Mouse (Mus musculus): ENCODE data around the gene St8sia4.
"Not testable (repeated sequence)": the region's sequence is repeated elsewhere in the genome, so short reads cannot be mapped to it uniquely, and the experiment has no call there.

St8sia4 gene

GRCm38 (mm10) chr1:95596825-95597224 is 70.5 kb downstream of the St8sia4 start:
- DNase-seq (ENCODE audit: low read depth, low spot score): no peak

GRCm38 (mm10) chr1:95591101-95591500 is 76.3 kb downstream of the St8sia4 start:
- DNase-seq (ENCODE audit: low read depth, low spot score): no peak

GRCm38 (mm10) chr1:95590108-95590507 is 77.3 kb downstream of the St8sia4 start:
- no peak for DNase-seq (ENCODE audit: low read depth, low spot score)

GRCm38 (mm10) chr1:95589471-95589870 is 77.9 kb downstream of the St8sia4 start:
- no peak for DNase-seq (ENCODE audit: low read depth, low spot score)

- no peak for DNase-seq (ENCODE audit: low read depth, low spot score)
These were observed 84.1 kb downstream of the St8sia4 start for GRCm38 (mm10) chr1:95583310-95583709.

DNA sequence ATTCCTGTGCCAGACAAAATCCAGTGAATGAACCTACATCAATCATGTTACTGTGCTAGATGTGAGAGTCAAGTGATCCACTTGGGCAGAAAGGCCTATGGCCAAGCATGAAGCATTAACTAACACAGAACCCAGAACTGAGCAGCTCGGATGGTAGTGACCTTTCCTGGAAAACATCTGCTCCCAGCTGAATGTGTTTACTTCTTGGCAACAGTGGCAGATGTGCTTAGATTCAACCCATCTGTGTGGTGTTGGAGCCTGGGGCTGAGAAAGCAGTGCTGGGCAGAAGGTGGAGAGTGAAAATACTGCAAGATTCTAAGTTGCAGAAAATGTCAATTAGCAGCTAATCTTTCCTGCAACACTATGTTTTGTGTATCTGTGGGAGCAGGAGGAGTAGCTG is 85.1 kb downstream of the St8sia4 start:
- DNase-seq (ENCODE audit: low read depth, low spot score): peak; percentile 12

GRCm38 (mm10) chr1:95572619-95573540 is 94.5 kb downstream of the St8sia4 start:
- DNase-seq (ENCODE audit: low read depth, low spot score): no peak

DNA sequence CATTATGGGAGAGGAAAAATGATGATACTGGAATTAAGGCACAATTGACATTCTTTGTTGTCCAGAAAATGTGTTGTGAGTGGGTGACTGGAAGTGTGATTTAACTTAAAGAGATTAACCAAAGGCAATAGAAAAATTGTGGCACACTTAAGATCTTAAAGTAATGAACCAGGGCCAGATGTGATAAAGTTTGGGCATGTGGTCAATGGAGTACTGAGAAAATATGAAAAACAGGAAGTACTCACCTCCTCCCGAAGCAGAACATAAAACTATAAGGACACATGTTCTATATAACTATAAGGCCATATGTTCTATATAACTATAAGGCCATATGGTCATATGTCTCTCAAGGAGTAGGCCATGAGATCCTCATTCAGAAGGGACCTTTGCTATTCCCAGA is 96.3 kb downstream of the St8sia4 start:
- DNase-seq (ENCODE audit: low read depth, low spot score): no peak

GRCm38 (mm10) chr1:95554556-95554955 is 112.8 kb downstream of the St8sia4 start:
- not testable (repeated sequence) for DNase-seq (ENCODE audit: low read depth, low spot score)

GRCm38 (mm10) chr1:95541460-95541859 is 125.9 kb downstream of the St8sia4 start:
- no peak for DNase-seq (ENCODE audit: low read depth, low spot score)

All from brain, adult 2 months (tissue).